Mouse (Mus musculus): ENCODE data around the gene Inpp5b. TPM values are rescaled to one million over a fixed set of nuclear protein-coding genes. Genes with fewer than 3 reads are reported as not detected.
A peak's percentile ranks its signal among the peaks of the same experiment; 100 is the strongest.
"Not testable (repeated sequence)": the region's sequence is repeated elsewhere in the genome, so short reads cannot be mapped to it uniquely, and the experiment has no call there.

The Inpp5b gene
- polyA plus RNA-seq, 1 experiment from 2014 or later: 25.2 TPM

DNA sequence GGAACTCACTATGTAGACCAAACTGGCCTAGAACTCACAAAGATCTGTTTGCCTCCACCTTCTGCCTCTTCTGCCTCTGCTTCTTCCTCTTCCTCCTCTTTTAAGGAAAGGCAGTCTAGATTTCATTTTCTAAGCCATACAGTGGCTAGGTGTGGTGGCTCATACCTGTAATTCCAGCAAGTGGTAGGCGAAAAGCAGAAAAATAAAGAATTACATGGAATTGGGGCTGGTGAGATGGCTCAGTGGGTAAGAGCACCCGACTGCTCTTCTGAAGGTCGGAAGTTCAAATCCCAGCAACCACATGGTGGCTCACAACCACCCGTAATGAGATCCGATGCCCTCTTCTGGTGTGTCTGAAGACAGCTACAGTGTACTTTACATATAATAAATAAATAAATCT is 27.8 kb upstream of the Inpp5b start:
- ATAC-seq (ENCODE audit: insufficient number of reproducible peaks, insufficient read depth, low FRiP score, low TSS enrichment, low read depth); H3K9ac ChIP-seq; H3K9me3 ChIP-seq; H3K4me3 ChIP-seq; H3K27ac ChIP-seq; H3K4me2 ChIP-seq; H3K27me3 ChIP-seq: not testable (repeated sequence)
- 67% methylated on average over 5 of the region's 5 CpGs for WGBS
- Histone ChIP-seq H3K36me3 (peaks cover 29% of the 10 kb centered on the region), H3K4me1 (peaks cover 38% of the 10 kb centered on the region)

- Histone ChIP-seq H3K36me3 (peaks cover 39% of the 10 kb centered on the region), H3K27me3 (no peaks in the 10 kb centered on the region), H3K4me2 (peak within 1 kb of the TSS; percentile 84), H3K27ac (peak within 1 kb of the TSS; percentile 76), H3K4me1 (peaks cover 28% of the 10 kb centered on the region), H3K9ac (peak within 1 kb of the TSS; percentile 96), H3K9me3 (no peaks in the 10 kb centered on the region), H3K4me3 (peak within 1 kb of the TSS; percentile 97)
- under 1% methylated on average over 57 of the region's 57 CpGs for WGBS
- peak; percentile 88 for ATAC-seq (ENCODE audit: insufficient number of reproducible peaks, insufficient read depth, low FRiP score, low TSS enrichment, low read depth)
These were observed 26.8 kb upstream of the Inpp5b start, which contains the start of gene Sf3a3 for GRCm38 (mm10) chr4:124714545-124715481. Gene Sf3a3, plus strand, starts transcription at chr4:124714776.

DNA sequence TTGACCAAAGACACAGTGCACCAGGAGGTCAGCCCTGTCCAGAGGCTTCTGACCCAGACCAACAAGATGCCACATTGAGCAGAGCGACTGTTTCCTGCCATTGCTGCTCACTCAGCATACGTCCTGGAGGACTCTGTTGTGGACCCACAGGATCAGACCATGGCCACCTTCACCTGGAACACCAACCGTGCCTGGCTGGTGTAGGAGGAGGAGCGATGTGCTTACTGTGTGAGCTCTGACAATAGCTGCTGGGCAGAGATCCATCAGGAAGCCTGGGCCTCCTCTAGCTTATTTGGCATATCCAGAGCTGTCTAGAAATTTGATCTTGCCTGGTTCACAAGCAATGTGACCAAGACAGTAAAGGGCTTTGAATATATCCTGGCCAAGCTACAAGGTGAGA is 22.5 kb upstream of the Inpp5b start:
- WGBS: 92% methylated on average over 4 of the region's 4 CpGs
- Histone ChIP-seq H3K27me3 (no peaks in the 10 kb centered on the region), H3K9ac (no peak overlapping the region), H3K4me1 (peaks cover 14% of the 10 kb centered on the region), H3K4me2 (no peak overlapping the region), H3K27ac (no peak overlapping the region), H3K4me3 (no peak overlapping the region), H3K36me3 (peaks cover 79% of the 10 kb centered on the region), H3K9me3 (no peaks in the 10 kb centered on the region)
- ATAC-seq (ENCODE audit: insufficient number of reproducible peaks, insufficient read depth, low FRiP score, low TSS enrichment, low read depth): no peak

DNA sequence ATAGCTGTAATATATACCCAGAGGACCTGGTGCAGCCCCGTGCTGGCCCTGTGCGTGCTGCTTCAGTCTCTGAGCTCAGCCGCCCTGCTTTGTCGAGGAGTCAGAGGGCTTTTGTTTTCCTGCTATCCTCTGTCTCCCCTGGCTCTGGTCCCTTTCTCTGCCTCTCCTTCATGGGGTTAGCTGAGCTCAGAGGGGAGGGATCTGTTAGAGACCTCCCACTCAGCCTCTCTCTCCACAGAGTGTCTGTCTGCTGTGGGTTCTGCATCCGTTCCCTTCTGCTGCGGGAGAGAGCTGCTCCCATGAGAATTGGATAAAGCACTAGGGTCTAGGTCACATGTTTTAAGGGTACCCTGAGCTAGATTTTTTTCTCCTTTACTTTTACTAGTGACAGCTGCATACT is 15.5 kb upstream of the Inpp5b start:
- H3K4me1 ChIP-seq: no peaks in the 10 kb centered on the region
- no peak overlapping the region for H3K27ac ChIP-seq
- WGBS: 83% methylated on average over 6 of the region's 6 CpGs
- ATAC-seq (ENCODE audit: insufficient number of reproducible peaks, insufficient read depth, low FRiP score, low TSS enrichment, low read depth): no peak
- no peak overlapping the region for H3K4me3 ChIP-seq
- no peaks in the 10 kb centered on the region for H3K9me3 ChIP-seq
- H3K4me2 ChIP-seq: no peak overlapping the region
- H3K9ac ChIP-seq: no peak overlapping the region
- peaks cover 98% of the 10 kb centered on the region for H3K36me3 ChIP-seq
- H3K27me3 ChIP-seq: no peaks in the 10 kb centered on the region

DNA sequence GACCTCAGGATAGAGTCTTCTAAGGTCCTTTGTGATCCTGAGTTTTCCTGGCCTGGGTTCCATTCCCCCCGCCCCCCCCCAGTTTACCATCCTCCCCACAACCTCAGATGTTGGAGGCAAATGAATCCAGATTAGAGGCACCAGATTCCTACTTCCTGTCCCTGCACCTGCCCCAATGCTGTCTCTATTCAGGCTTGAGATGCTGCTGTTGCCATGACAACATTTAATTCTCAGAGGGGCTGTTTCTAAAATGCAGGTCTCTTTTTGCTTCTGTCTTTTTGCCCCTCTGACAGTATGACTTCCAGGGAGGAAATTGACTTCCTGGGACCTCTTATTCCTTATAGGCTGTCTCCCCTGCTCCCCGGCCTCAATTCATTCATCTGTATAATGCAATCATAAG is 4.7 kb upstream of the Inpp5b start:
- H3K36me3 ChIP-seq: peaks cover 18% of the 10 kb centered on the region
- no peaks in the 10 kb centered on the region for H3K9me3 ChIP-seq
- 55% methylated on average over 2 of the region's 2 CpGs for WGBS
- no peak for ATAC-seq (ENCODE audit: insufficient number of reproducible peaks, insufficient read depth, low FRiP score, low TSS enrichment, low read depth)
- H3K27me3 ChIP-seq: no peaks in the 10 kb centered on the region
- H3K9ac ChIP-seq: no peak overlapping the region
- 0 out of 2 replicates have a peak, but pooled peaks cover 3% of the 10 kb centered on the region for H3K4me1 ChIP-seq
- no peak overlapping the region for H3K27ac ChIP-seq
- no peak overlapping the region for H3K4me2 ChIP-seq
- H3K4me3 ChIP-seq: no peak overlapping the region

GRCm38 (mm10) chr4:124737486-124737885 is 4.2 kb upstream of the Inpp5b start:
- Histone ChIP-seq H3K4me3 (no peak overlapping the region), H3K27ac (no peak overlapping the region), H3K27me3 (no peaks in the 10 kb centered on the region), H3K9me3 (no peaks in the 10 kb centered on the region), H3K4me2 (no peak overlapping the region), H3K4me1 (peaks cover 7% of the 10 kb centered on the region), H3K9ac (no peak overlapping the region), H3K36me3 (peaks cover 13% of the 10 kb centered on the region)
- no peak for ATAC-seq (ENCODE audit: insufficient number of reproducible peaks, insufficient read depth, low FRiP score, low TSS enrichment, low read depth)
- WGBS: 66% methylated on average over 5 of the region's 5 CpGs

DNA sequence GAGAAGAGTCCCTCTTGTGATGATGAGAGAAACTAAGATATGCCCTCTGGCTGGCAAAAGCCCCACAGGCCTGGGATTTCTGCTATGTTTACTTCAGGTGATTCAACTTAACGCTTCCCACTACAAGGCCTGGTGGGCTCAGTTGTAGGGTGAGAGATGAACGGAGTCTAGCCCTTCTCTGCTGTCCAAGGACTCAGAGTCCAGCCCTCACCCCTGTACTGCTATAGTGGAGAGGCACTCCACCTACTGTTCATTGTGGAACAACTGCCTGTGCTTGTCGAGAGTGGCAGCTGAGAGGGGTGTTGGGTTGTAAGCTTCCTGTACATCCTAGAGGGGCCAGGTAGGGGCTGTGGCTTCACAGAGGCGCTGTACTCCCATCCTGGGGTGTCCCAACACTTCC is 3.6 kb upstream of the Inpp5b start:
- 61% methylated on average over 4 of the region's 4 CpGs for WGBS
- Histone ChIP-seq H3K27ac (no peak overlapping the region), H3K36me3 (peaks cover 9% of the 10 kb centered on the region), H3K27me3 (no peaks in the 10 kb centered on the region), H3K9ac (no peak overlapping the region), H3K4me1 (peaks cover 10% of the 10 kb centered on the region), H3K4me3 (no peak overlapping the region), H3K4me2 (no peak overlapping the region), H3K9me3 (no peaks in the 10 kb centered on the region)
- ATAC-seq (ENCODE audit: insufficient number of reproducible peaks, insufficient read depth, low FRiP score, low TSS enrichment, low read depth): no peak

DNA sequence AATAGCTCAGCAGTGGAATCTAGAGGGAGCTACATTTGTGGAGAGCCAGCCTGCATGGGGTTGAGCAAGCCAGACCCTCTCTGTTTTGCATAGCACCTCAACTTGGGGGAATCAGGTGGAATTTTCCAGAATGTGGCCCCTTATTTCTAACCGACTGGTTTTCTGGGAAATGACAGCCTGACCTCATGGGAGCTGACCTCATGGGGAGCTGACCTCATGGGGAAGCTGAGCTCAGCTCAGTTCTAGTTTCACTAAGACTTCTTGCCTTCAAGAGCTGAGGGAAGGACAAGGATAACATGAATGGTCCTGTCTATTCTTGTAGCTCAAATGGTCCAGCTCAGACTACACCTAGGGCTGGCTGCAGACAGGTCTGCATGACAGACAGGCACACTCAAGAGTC is 2.9 kb upstream of the Inpp5b start:
- Histone ChIP-seq H3K9me3 (no peaks in the 10 kb centered on the region), H3K4me1 (peaks cover 10% of the 10 kb centered on the region), H3K27me3 (no peaks in the 10 kb centered on the region), H3K4me3 (no peak overlapping the region), H3K36me3 (peaks cover under 1% of the 10 kb centered on the region), H3K27ac (no peak overlapping the region), H3K9ac (no peak overlapping the region), H3K4me2 (no peak overlapping the region)
- WGBS: 55% methylated on average over 1 of the region's 1 CpGs
- ATAC-seq (ENCODE audit: insufficient number of reproducible peaks, insufficient read depth, low FRiP score, low TSS enrichment, low read depth): no peak

DNA sequence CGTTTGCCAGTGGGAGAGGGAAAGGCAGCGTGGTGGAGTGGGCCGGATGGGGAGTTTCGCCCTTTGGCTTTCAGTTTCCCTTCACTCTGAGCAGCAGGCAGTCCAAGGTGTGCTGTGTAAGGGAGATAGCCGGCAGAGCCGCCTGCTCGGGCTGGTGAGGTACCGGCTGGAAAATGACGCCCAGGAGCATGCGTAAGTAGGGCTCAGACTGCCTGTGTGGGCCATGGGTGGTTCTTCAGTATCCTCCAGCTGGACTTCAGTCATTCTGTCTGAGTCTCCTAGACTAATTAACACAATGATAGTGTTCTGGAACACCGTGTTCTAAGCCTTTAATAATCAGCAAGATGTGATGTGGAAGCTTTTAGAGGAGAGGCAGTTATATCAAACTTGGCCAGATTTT is 1.2 kb downstream of the Inpp5b start:
- Histone ChIP-seq H3K9me3 (no peaks in the 10 kb centered on the region), H3K9ac (no peak overlapping the region), H3K27ac (no peak overlapping the region), H3K27me3 (no peaks in the 10 kb centered on the region), H3K4me3 (no peak overlapping the region), H3K4me2 (peak overlapping the region; percentile 71; the same call in 1 of the 2 replicates), H3K4me1 (peaks cover 10% of the 10 kb centered on the region), H3K36me3 (peaks cover 18% of the 10 kb centered on the region; the same call in 1 of the 2 replicates)
- no peak for ATAC-seq (ENCODE audit: insufficient number of reproducible peaks, insufficient read depth, low FRiP score, low TSS enrichment, low read depth)
- 86% methylated on average over 11 of the region's 11 CpGs for WGBS

DNA sequence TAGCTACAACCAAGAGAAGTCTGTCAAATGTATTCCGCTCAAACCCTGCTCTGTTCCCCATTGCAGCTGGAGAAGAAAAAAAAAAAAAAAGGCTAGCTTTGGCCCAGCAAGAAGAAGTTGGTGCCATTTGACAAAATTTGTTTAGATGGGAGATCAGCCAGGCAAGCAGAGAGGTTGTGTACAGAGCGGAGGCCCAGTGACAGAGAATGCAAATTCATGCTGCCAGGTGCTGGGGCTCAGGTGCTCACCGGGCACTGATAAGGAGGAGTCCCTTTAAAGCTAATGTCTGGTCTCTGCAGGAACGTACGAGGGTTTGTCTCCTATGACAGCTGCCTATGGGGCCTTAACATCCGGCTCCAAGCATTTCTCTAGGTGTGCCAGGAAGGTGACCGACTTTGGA is 4.9 kb downstream of the Inpp5b start:
- Histone ChIP-seq H3K4me2 (no peak overlapping the region), H3K4me1 (peaks cover 12% of the 10 kb centered on the region), H3K36me3 (peaks cover 22% of the 10 kb centered on the region; the same call in 1 of the 2 replicates), H3K27me3 (no peaks in the 10 kb centered on the region), H3K4me3 (no peak overlapping the region), H3K9ac (no peak overlapping the region), H3K9me3 (no peaks in the 10 kb centered on the region), H3K27ac (no peak overlapping the region)
- WGBS: 76% methylated on average over 7 of the region's 7 CpGs
- ATAC-seq (ENCODE audit: insufficient number of reproducible peaks, insufficient read depth, low FRiP score, low TSS enrichment, low read depth): no peak

DNA sequence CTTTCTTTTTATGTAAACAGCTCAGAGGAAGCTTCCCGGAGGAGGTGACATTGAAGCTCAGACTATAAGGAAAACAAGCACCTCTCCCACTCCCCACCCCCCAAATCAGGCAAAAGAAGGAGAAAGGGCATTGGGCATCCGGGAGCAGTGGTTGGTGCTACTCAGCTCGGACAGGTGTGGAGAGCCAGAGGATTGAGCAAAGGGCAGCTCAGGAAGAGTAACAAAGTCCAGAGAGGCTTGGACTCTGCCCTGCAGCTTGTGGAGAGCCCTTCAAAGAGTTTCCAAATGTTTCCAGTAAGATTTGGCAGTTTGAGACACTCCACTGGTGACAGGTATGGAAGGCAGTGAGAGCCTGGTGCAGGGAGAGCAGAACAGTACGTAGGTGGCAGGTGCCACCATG is 6.2 kb downstream of the Inpp5b start:
- H3K27me3 ChIP-seq: 0 out of 2 replicates have a peak, but pooled peaks cover 7% of the 10 kb centered on the region
- 55% methylated on average over 4 of the region's 4 CpGs for WGBS
- no peak overlapping the region for H3K4me3 ChIP-seq
- peaks cover 15% of the 10 kb centered on the region for H3K4me1 ChIP-seq
- ATAC-seq (ENCODE audit: insufficient number of reproducible peaks, insufficient read depth, low FRiP score, low TSS enrichment, low read depth): no peak
- no peak overlapping the region for H3K27ac ChIP-seq
- H3K4me2 ChIP-seq: no peak overlapping the region
- no peak overlapping the region for H3K9ac ChIP-seq
- no peaks in the 10 kb centered on the region for H3K9me3 ChIP-seq
- peaks cover 22% of the 10 kb centered on the region; the same call in 1 of the 2 replicates for H3K36me3 ChIP-seq
